Mouse (Mus musculus) embryonic fibroblast, embryonic 13.5 days (primary cell): ENCODE measurements at regions not wholly inside any gene's neighbourhood (a gene's known extent, or its start where the extent isn't known, plus 50 kb on each side); places are given as distances from the start of the nearest gene placed in this dataset.

Experiments used
- H3K27ac ChIP-seq: 2 replicates; pipeline ENCODE4 v1.5.1; 2012; ENCODE audit warnings: low read length, control low read depth, inconsistent platforms; ENCODE audit not compliant: insufficient read depth
- H3K4me1 ChIP-seq: 2 replicates; pipeline ENCODE4 v1.6.1; 2011; ENCODE audit warnings: low read length; ENCODE audit not compliant: control insufficient read depth, insufficient read depth
- H3K4me3 ChIP-seq: 2 replicates; pipeline ENCODE4 v1.5.1; 2011; ENCODE audit warnings: mild to moderate bottlenecking, control low read depth, low read length; ENCODE audit not compliant: insufficient read depth
- CTCF ChIP-seq: IDR thresholded peaks from 2 replicates; pipeline ENCODE4 v1.5.1; 2011; ENCODE audit warnings: mild to moderate bottlenecking, control low read depth, low read length, moderate library complexity, borderline replicate concordance; ENCODE audit not compliant: insufficient read depth
- POLR2A ChIP-seq: IDR thresholded peaks from 2 replicates; pipeline ENCODE4 v1.6.1; 2011; ENCODE audit warnings: low read depth, mild to moderate bottlenecking, control low read depth, low read length, moderate library complexity

GRCm38 (mm10) chr15:61229579-61229978 lies 306.8 kb upstream of the A1bg start:
- no peak overlapping the region for H3K27ac ChIP-seq
- TF ChIP-seq CTCF = no peak
- no peak for TF ChIP-seq POLR2A
- H3K4me1 ChIP-seq = no peaks in the 10 kb centered on the region; the same call in 1 of the 2 replicates
- no peak overlapping the region for H3K4me3 ChIP-seq

- H3K4me3 ChIP-seq = no peak overlapping the region
- 0 out of 2 replicates have a peak, but pooled peaks cover 2% of the 10 kb centered on the region for H3K4me1 ChIP-seq
- H3K27ac ChIP-seq = no peak overlapping the region
- TF ChIP-seq POLR2A (no peak), CTCF (no peak)
These were observed 300.1 kb upstream of the A1bg start for GRCm38 (mm10) chr15:61222923-61223322.

GRCm38 (mm10) chr15:61210161-61210560 lies 287.3 kb upstream of the A1bg start:
- H3K4me3 ChIP-seq = no peak overlapping the region
- no peak for TF ChIP-seq CTCF
- TF ChIP-seq POLR2A = no peak
- H3K27ac ChIP-seq = no peak overlapping the region
- H3K4me1 ChIP-seq = no peaks in the 10 kb centered on the region

- no peak for TF ChIP-seq POLR2A
- TF ChIP-seq CTCF = no peak
- H3K4me1 ChIP-seq = no peaks in the 10 kb centered on the region; the same call in 1 of the 2 replicates
- peak overlapping the region; percentile 99 for H3K27ac ChIP-seq
- no peak overlapping the region for H3K4me3 ChIP-seq
These were observed 267.2 kb upstream of the A1bg start for GRCm38 (mm10) chr15:61189981-61190380.

- H3K4me3 ChIP-seq = no peak overlapping the region
- H3K4me1 ChIP-seq = no peaks in the 10 kb centered on the region; the same call in 1 of the 2 replicates
- H3K27ac ChIP-seq = peak overlapping the region; percentile 99
- TF ChIP-seq POLR2A = no peak
- no peak for TF ChIP-seq CTCF
These were observed 266.7 kb upstream of the A1bg start for GRCm38 (mm10) chr15:61189481-61189880.

- TF ChIP-seq CTCF = no peak
- no peak for TF ChIP-seq POLR2A
- Histone ChIP-seq H3K4me3 (no peak overlapping the region), H3K4me1 (peaks cover 3% of the 10 kb centered on the region; the same call in 1 of the 2 replicates), H3K27ac (no peak overlapping the region)
These were observed 261.8 kb upstream of the A1bg start for GRCm38 (mm10) chr15:61184597-61184963.

GRCm38 (mm10) chr15:61183751-61184596 lies 261.2 kb upstream of the A1bg start:
- Histone ChIP-seq H3K4me1 (peaks cover 3% of the 10 kb centered on the region; the same call in 1 of the 2 replicates), H3K27ac (no peak overlapping the region), H3K4me3 (no peak overlapping the region)
- TF ChIP-seq CTCF (no peak), POLR2A (no peak)

GRCm38 (mm10) chr15:61183291-61183690 lies 260.5 kb upstream of the A1bg start:
- no peak overlapping the region for H3K27ac ChIP-seq
- H3K4me3 ChIP-seq = no peak overlapping the region
- TF ChIP-seq POLR2A (no peak), CTCF (no peak)
- H3K4me1 ChIP-seq = peaks cover 3% of the 10 kb centered on the region; the same call in 1 of the 2 replicates

GRCm38 (mm10) chr15:61168842-61169416 lies 246.1 kb upstream of the A1bg start:
- peaks cover 4% of the 10 kb centered on the region; the same call in 1 of the 2 replicates for H3K4me1 ChIP-seq
- H3K4me3 ChIP-seq = no peak overlapping the region
- H3K27ac ChIP-seq = peak overlapping the region; percentile 41; the same call in 1 of the 2 replicates
- TF ChIP-seq POLR2A = no peak
- TF ChIP-seq CTCF = no peak

GRCm38 (mm10) chr15:61165050-61165449 lies 242.2 kb upstream of the A1bg start:
- H3K27ac ChIP-seq = peak overlapping the region; percentile 4; the same call in 1 of the 2 replicates
- H3K4me1 ChIP-seq = peaks cover 4% of the 10 kb centered on the region; the same call in 1 of the 2 replicates
- no peak overlapping the region for H3K4me3 ChIP-seq
- no peak for TF ChIP-seq POLR2A
- TF ChIP-seq CTCF = no peak
